Mouse (Mus musculus): ENCODE measurements at regions not wholly inside any gene's neighbourhood (a gene's known extent, or its start where the extent isn't known, plus 50 kb on each side); places are given as distances from the start of the nearest gene placed in this dataset.
A peak's percentile ranks its signal among the peaks of the same experiment; 100 is the strongest.

DNA sequence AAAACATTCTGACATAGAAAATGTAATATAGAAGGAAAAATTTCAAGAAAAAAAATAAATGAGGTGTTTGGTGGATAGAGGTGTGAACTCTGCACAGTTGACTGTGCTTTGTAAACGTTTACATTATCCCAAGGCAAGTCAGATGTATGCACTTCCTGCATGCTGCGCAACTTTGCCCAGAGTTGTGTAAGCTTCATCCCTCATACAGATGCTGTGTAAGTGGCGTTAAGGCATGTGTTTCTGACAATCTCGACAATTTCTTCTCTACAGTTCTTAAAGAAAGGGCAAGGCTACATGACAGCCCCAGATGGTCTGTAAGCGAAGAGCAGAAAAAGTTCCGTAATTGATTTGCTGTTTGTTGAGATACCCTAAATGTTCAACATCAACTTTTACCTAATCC, 476.6 kb upstream of the Pitx2 start:
- no peak for DNase-seq (ENCODE audit: extremely low spot score in 1 of 2, low spot score in 1 of 2)

DNA sequence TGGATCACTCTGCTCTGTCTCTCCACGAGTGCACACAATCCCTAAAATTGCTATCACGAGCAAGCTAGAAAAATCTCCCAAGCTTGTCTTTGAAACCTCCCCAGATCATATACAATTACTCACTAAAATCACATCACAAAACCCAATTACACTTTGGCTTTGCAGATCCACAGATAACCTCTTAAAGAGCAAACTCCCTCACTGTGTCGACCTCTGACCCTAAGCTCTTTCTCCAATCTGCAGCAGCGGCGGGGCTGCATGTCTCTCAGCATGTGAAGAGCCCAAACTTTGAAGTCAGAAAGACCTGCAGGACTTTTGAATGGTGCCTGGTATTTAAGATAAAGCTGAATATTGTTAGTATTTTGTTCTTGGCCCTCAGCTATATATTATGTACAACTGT, 479.4 kb upstream of the Pitx2 start:
- no peak for DNase-seq (ENCODE audit: extremely low spot score in 1 of 2, low spot score in 1 of 2)

DNA sequence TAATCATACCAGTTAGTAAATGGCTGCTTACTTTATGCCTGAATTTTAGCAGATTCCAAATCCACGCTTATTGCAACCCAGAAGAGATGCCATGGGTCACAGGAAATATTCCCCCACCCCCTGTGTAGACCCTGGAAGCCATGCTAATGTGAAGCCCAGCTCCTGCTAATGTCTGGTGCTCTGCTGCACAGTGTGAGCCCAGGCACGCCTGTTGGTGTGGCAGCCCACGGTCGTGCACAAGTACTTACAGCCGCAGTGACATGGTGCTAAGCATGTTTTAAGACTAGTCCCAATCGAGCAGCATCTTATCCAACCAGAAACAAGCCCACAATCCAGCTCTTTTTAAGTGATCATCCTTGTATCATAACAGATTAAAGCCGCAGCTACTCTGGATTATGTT, 480.5 kb upstream of the Pitx2 start:
- DNase-seq (ENCODE audit: extremely low spot score in 1 of 2, low spot score in 1 of 2) = no peak

DNA sequence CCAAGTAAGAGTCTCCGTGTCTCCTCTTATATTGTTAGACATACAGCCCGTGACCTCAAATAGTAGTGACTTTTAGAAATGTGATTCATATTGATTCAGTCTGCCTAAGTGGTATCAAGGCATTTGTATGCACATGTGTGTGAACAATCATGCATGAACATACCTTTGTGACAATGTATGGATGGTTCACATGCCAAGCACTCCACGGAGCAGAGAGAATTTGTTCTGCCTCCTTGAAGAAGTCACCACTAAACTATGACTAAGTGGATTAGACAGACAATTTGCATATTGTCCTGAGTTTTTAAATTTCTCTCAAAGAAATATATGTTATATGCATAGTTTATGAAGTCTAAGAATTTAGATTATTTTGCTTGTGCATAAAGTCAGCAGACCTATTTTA, 492.4 kb upstream of the Pitx2 start:
- no peak for DNase-seq (ENCODE audit: extremely low spot score in 1 of 2, low spot score in 1 of 2)

DNA sequence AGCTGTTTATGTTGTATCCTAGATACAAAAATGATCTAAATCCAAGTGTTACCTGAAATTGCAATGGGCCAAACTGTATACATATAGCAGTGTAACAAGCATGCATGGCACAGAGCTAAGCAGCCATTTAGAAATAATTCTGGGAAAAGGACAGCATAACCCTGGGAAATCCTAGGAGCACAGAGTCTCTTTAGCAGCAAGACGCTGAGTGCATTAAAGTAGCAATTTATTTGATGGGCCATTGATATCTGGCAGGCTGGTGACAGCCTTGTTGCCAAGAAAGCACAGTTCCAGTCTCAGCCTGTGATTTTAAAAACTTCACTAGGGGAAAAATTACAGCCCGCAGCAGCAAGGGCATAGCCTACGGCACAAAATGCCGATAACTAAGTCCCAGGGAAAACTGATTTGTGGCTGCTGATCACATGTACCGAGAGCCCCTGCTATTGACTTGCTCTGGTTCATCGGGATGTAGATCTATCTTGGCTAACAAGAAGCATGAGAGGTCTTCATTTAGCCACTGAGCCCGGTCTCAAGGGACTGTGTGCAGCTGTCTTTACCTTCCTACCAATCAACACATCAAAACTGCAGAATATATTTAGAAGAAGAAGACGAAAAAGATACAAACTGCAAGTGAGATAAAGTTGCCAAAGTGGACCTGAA, 531.1 kb upstream of the Pitx2 start:
- DNase-seq (ENCODE audit: extremely low spot score in 1 of 2, low spot score in 1 of 2) = no peak

DNA sequence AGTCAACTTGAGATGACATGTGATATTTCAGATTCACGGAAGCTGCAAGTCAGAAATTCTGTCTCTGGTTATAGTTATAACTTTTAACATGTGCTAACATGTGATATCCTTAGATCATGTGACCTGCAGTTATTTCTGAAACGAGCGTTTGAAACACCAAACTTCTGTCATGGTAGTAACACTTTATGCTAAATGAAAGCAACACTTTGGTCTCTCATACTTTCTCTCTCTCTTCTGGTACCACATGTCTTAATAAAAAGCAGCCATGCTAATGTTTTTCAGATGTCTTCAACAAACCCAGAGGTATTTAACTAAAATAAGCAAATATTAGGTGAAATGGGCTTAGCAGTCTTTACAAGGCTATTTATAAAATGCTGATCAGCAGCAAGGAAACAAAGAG, 534.5 kb upstream of the Pitx2 start:
- DNase-seq (ENCODE audit: extremely low spot score in 1 of 2, low spot score in 1 of 2) = no peak

DNA sequence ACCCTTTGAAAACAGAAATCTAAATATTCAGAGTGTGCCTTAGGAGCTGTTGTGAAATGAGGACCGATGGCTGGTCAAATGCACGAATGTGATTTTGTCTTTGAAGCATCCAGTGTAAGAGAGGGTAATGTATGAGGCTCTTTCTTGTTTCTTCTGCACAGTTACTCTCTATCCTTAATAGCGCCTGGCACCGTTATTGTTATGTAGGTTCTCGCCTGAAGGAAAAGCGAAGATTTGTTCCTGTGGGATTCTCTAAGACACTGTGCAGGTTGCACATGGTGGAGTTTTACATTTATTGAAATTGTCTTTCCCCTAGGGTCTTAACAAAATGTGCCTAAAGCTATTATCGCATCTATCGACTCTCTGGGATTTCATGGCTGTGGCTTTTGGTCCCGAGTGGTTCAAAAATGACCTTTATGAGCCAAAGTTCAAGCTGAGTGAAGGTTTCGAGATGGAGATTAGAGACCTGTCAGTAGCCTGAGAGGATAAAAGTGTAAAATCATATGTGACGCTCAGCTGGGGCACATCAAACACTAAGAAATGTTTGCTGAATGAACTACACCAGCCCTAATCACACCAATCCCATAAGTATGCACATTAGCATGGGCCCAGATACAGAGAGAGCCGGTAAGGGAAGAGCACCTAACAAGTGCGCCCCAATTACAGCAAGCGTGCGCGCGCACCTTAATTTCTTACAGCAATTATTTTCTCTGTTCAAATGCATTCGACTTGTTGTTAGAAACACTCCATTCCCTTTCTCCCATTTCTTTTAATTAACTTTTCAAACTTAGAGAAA, 562.5 kb upstream of the Pitx2 start:
- no peak for DNase-seq (ENCODE audit: extremely low spot score in 1 of 2, low spot score in 1 of 2)

DNA sequence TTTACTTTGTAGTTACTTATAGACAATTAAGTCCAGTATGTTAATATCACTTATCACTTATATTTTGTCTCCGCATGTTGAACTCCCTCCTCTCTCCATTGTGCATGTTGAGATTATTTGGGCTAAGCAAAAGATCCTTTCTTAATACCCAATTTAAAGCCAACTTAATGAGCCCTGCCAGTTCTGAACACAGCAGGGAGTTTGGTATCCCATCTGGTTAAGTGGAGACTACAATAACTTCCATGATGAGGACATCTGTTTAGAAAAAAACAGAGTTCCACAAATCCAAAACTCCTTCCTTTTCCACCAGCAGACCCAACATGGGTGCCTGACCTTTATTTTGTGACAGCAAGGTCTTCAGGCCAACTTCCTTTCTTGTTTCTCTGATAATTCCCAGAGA, 572.0 kb upstream of the Pitx2 start:
- no peak for DNase-seq (ENCODE audit: extremely low spot score in 1 of 2, low spot score in 1 of 2)

DNA sequence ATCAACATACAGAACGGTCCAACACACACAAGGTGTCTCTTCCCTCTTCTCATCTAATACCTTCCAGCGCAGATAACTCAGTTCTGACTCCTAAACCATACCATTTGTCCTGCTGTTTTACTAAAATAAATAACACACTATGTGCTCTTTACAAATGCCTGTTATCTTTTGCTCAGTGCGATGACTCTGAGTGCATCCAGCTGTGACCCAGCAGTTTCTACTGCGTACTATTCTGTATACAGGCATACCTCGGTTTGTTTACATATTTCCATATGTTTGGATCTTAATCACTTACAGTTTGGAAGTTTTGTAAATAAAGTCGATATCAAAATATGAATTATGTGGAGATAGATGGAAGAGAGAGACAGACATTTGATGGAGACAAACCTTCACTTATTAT, 583.0 kb upstream of the Pitx2 start:
- no peak for DNase-seq (ENCODE audit: extremely low spot score in 1 of 2, low spot score in 1 of 2)

DNA sequence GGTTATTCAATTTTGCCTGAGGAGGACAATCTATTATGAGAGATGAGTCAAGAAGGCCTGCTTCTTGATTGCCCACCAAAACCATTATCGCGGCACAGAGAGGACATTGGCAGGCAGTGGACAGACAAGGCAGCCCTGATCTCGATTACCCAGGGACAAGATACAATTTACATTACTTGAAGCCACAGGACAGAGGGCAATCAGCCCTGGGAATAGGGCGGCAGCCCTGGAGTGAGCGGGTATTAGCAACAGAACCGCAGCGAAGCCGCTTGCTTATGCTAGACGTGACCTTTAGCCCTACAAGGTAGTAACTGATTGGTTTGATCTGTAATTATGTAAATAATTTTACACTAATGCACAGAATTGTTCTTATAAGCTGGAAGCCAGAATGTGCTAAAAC, 586.0 kb upstream of the Pitx2 start:
- DNase-seq (ENCODE audit: extremely low spot score in 1 of 2, low spot score in 1 of 2) = no peak

DNA sequence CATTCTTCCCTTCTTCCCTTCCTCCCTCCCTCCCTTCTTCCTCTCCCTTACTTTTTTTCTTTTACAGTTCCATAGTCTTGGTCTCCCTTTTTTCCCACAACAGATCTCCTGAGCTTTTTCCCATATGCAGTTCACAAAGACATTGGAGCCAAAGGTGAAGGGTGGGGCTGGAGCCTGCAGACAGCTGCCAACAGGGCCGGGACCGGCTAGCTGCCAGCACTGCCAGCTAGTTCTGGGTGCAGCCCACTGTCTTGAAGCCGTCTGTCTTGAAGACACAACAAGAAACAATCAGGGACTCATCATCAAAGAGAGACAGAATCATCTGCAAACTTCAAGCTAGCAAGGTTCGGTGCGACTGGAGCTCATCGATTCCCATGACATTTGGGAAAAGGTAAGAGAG, 588.9 kb upstream of the Pitx2 start:
- DNase-seq (ENCODE audit: extremely low spot score in 1 of 2, low spot score in 1 of 2) = no peak

DNA sequence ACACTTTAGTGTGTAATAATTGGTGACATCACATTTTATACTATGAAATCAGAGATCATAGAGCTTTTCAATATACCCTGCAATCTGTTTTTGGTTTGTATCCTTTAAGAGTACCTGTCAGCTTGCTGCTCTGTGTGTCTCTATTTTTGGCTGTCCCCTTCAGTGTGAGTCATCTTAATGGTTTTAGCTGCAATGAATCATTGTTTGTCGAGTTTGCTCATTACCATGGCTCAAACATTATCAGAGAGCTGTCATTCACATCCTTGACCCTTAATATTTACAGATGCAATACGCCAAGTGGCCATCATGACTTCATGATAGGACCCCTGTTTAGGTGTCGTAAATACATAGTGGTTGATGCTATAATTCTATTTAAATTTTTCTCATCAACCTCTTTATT, 591.0 kb upstream of the Pitx2 start:
- no peak for DNase-seq (ENCODE audit: extremely low spot score in 1 of 2, low spot score in 1 of 2)

DNA sequence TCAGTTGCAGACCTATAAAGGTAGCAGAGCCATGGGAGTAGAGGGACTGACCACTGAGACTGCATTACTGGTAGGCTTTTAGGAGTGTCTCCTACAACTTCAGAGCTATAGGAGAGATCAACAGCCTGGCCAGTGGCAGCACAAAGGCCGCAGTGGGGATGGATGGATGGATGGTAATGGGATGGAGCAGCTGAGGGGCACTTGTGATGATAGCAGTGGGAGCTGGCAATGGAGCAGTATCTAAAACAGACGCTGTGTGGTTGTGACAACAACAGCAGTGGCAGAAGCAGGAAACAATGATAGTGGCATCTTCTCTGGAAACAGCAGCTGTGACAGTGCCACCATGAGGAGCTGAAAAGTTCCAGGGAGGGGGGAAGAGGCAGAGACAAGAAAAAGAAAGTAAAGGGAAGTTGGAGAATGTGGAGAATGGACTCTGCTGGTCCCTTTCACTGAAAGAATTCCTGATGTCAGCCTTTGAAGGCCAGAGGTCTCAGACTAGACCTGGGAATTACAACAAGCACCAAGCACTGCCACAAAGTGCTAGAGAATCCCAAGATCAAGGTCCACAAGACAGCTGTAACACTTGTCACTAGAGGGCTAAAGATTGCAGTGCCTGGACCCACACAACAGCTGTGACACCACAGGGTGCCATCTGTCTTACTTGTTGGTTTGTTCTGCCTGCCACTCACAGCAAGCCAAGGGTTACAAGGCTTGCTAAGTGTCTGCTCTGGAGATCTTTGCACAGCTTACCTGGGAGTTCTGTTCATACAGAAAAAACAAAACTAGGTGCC, 624.1 kb upstream of the Pitx2 start:
- no peak for DNase-seq (ENCODE audit: extremely low spot score in 1 of 2, low spot score in 1 of 2)

DNA sequence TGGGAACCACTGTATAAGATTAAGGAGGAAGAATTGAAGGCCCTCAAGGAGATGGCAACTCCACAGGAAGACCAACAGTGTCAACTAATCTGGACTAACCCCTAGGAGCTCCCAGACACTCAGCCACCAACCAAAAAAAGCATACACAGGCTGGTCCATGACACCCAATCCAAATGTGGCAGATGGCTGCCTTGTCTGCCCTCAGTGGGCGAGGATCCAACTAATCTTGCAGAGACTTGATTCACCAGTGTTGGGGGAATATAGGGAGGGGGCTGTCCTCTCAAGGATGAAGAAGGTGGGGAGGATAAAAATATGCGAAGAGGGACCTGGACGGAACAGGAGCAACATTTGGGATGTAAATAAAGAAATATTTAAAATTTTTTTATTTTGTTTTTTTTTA, 629.1 kb upstream of the Pitx2 start:
- DNase-seq (ENCODE audit: extremely low spot score in 1 of 2, low spot score in 1 of 2) = no peak

DNA sequence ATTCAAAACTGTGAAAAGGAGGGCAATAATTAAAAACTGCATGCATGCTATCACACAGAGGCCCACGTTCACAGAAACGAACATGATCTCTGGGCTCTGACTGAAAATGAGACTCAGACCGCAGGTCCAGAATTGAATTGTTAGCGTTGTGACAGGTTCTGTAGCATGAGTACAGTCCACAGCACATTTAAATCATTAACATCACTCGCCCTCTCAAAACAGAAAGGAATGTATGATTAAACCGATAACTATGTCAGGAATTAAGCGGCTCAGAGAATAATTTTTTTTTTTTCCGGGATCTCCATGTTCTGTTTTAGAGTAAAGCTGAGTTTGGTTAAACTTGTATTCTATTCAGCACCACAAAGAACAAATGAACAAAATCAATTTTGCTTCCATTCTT, 634.3 kb upstream of the Pitx2 start:
- no peak for DNase-seq (ENCODE audit: extremely low spot score in 1 of 2, low spot score in 1 of 2)

DNA sequence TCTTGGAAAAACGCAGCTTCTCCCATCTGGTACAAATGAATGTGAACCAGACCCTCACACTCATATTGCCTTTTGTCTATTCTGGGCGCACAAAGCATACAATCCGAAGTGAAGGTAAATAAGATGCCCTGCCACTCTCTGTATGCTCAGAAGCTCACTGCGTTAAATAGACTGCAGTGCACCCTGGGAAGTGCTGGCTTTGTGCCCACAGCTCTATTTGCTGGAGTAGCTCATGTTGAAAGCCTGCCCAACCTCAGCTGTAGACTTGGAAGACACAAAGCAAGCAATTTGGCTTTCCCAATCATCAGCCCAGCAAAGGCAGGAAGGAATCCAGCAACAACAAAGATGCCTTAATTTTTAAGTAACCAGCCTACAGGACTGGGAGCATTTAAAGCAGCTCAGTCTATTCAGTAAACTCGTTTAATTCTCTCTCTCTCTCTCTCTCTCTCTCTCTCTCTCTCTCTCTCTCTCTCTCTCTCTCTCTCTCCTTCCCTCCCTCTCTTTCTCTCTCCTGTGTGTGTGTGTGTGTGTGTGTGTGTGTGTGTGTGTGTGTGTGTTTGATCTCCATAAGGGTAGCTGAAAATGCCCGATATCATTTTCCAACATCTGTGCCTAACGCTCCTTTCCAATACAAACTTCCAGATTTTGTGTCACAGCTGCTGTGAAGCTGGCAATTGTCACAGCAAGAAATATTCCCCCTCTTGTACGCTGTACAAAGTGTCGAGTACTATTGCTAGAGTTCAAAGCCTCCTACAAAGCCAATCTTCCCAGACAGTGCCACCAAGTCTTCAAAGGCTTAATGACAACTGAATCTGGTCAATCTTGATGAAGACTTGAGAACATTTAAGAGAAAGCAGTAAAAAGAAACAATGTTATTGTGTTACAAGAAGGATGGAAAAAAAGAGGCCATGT, 650.5 kb upstream of the Fam241a start:
- peak; percentile 53 to 72 for DNase-seq (ENCODE audit: extremely low spot score in 1 of 2, low spot score in 1 of 2)

DNA sequence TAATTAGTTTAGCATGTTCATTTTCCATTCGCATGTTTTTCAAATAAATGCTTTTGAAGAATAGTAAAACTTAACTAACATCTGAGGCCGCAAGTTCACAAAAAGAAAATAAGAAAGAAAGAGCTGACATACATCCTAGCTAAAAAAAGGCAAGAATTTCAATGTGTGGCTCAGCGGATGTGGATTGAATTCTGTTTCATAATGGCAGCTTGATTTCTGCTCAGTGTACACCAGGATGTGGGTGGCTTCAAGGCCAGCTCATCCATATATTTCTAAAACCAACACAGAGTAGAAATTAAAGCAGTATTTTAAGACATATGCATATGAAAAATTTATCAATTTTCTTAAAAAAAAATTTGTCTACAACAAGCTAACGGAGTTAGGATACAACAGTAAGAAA, 629.3 kb upstream of the Fam241a start:
- DNase-seq (ENCODE audit: extremely low spot score in 1 of 2, low spot score in 1 of 2) = no peak

DNA sequence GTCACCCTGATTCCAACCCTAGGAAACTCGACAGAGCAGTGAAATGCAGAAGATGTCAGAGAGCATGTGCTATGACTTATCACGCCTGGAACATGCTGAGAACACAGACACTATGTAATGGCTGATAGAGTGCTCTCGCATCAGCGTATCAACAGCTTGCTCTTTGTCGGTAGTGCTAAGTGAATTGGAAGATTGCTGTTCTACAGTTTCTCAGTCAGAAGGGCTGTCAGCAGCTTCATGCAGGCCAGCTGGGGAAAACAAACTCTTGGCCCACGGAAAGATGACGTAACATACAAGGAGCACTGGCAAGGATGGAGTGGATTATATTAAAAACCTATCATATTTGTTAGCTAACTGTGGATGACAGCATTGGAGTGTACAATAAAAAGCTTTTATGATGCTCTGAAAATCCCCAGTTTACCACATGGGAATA, 624.6 kb upstream of the Fam241a start:
- peak; percentile 21 to 49 for DNase-seq (ENCODE audit: extremely low spot score in 1 of 2, low spot score in 1 of 2)

DNA sequence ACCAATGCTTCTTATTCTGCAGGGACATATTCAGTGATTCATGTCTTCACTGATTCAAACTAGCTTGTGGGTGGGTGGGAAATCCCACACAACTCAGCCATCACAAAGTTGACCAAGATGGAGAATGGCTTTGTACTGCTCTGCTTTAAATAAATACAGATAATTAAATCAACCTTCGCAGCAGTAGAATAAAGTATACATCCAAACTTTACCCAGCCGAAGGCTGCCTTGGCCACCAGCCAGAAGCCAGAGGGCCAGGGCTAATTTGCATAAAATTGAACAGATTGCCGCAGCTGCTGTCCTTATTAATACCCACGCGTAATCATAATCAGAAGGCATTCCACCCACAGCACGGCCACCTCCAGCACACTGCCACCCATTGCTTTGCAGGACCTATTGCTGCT, 623.8 kb upstream of the Fam241a start:
- peak; percentile 26 to 29 for DNase-seq (ENCODE audit: extremely low spot score in 1 of 2, low spot score in 1 of 2)

DNA sequence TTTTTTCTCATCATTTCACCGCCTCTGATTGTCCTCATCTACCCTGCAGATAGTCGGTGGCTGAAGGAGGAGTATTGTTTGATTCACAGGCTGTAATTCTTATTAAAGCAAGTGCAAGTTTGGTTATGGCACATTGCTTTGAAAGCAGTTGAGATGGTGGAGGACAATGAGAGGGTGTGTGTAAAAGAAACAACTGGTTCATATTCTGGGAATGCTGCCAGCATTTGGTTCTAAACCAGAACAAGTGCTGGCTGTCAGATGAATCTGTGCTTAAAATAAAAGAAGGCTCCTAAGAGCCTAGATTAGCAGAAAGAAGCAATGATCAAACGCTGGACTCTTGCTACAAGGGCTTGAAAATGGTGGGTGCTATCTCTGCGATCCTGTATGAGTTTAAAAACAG, 622.7 kb upstream of the Fam241a start:
- peak in 1 of 2 experiments; percentile 7 for DNase-seq (ENCODE audit: extremely low spot score in 1 of 2, low spot score in 1 of 2)

Data from layer of hippocampus, postnatal 25 days (tissue).